Mouse (Mus musculus) kidney, adult 2 months (tissue): ENCODE measurements around the gene Cnga4.

Source experiments
- CTCF ChIP-seq: fragments of 200-500 bp; conservative IDR thresholded peaks from 2 replicates; pipeline ENCODE4 v1.5.1; 2011; ENCODE audit warnings: low read depth, mild to moderate bottlenecking, control low read depth, low read length, moderate library complexity, mixed read lengths; ENCODE audit not compliant: insufficient read depth, insufficient read length
- POLR2A ChIP-seq: fragments of 200-500 bp; IDR thresholded peaks from one replicate; pipeline ENCODE4 v1.6.1; 2011; ENCODE audit warnings: low read depth, low read length, control low read depth

GRCm38 (mm10) chr7:105418106-105418505 is 13.7 kb downstream of the Cnga4 start:
- TF ChIP-seq POLR2A: no peak
- TF ChIP-seq CTCF: no peak
